Mouse (Mus musculus) liver, embryonic 15.5 days (tissue): ENCODE results near the gene Drd3. TPM values are rescaled to one million over a fixed set of nuclear protein-coding genes. Genes with fewer than 3 reads are reported as not detected.

Source experiments
- ATAC-seq: fragments of 200-750 bp; cut with Nextera tagmentation; 2 replicates; pipeline ENCODE4 v1.8.0; 2017; ENCODE audit warnings: moderate number of reproducible peaks, mild to moderate bottlenecking, moderate library complexity; ENCODE audit not compliant: insufficient read depth
- H3K27ac ChIP-seq: fragments of 300-500 bp; sonication (generic); replicated peaks from 2 replicates; pipeline ENCODE4 v1.5.1; 2015; ENCODE audit warnings: mild to moderate bottlenecking, inconsistent platforms
- H3K27me3 ChIP-seq: fragments of 300-500 bp; sonication (generic); 2 replicates; pipeline ENCODE4 v1.6.1; 2015; ENCODE audit warnings: mild to moderate bottlenecking, inconsistent platforms
- H3K36me3 ChIP-seq: fragments of 300-500 bp; sonication (generic); replicated peaks from 2 replicates; pipeline ENCODE4 v1.6.1; 2015; ENCODE audit warnings: moderate library complexity, mild to moderate bottlenecking, inconsistent platforms
- H3K4me1 ChIP-seq: fragments of 300-500 bp; sonication (generic); replicated peaks from 2 replicates; pipeline ENCODE4 v1.6.1; 2015; ENCODE audit warnings: inconsistent platforms
- H3K4me2 ChIP-seq: fragments of 300-500 bp; sonication (generic); 2 replicates; pipeline ENCODE4 v1.6.1; 2015; ENCODE audit warnings: moderate library complexity, mild to moderate bottlenecking, inconsistent platforms
- H3K4me3 ChIP-seq: fragments of 300-500 bp; sonication (generic); replicated peaks from 2 replicates; pipeline ENCODE4 v1.5.1; 2015; ENCODE audit warnings: mild to moderate bottlenecking, inconsistent platforms
- H3K9ac ChIP-seq: fragments of 300-500 bp; sonication (generic); 2 replicates; pipeline ENCODE4 v1.6.1; 2015; ENCODE audit warnings: moderate library complexity, mild to moderate bottlenecking, inconsistent platforms
- H3K9me3 ChIP-seq: fragments of 300-500 bp; sonication (generic); replicated peaks from 2 replicates; pipeline ENCODE4 v1.6.1; 2016; ENCODE audit warnings: inconsistent platforms
- WGBS: fragments of 180-500 bp; shearing (Covaris S2); methylation state at CpG from one replicate; pipeline ENCODE4 v1.1.7; 2015; ENCODE audit warnings: mixed read lengths; ENCODE audit not compliant: insufficient replicate concordance; 5-methylcytosine and 5-hydroxymethylcytosine counted together
- polyA plus RNA-seq: library from polyadenylated mRNA; unstranded; fragments of >200 nt; fragmentation: Nextera tagmentation; extraction: Ambion mirVana; gene quantifications from 2 replicates; pipeline ENCODE4 v1.2.1, GENCODE M21; 2015

Drd3 gene
- polyA plus RNA-seq, 1 experiment from 2014 or later, result not detected

DNA sequence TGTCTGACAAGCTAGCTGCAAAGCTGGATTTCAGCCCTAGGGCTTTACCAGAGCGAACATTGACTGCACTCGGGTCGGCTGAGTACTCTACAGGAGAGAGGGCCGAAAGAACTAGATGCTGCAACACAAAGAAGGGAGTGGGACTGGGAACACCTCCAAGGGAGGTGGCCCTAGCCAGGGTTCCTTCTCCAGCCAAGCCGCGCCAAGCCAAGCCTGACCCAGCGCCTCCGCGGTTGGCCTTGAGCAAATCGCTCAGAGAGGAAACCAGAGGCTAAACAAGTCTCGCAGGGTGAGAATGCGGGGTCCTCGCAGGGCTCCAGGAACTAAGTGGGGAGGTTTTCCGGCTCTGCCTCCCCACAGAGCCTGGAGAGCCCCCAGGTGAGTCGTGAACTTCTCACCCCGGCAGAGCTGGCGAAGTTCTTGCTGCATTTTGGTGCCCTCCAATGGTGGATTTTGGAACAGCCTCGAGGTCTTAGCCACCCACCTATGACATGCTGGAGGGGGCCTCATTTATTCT lies 48.0 kb downstream of the Drd3 start:
- no peaks in the 10 kb centered on the region for H3K4me1 ChIP-seq
- H3K9me3 ChIP-seq, result no peaks in the 10 kb centered on the region
- peak overlapping the region; percentile 61 for H3K4me2 ChIP-seq
- no peak for ATAC-seq
- no peak overlapping the region for H3K27ac ChIP-seq
- H3K27me3 ChIP-seq, result 0 out of 2 replicates have a peak, but pooled peaks cover 2% of the 10 kb centered on the region
- no peaks in the 10 kb centered on the region for H3K36me3 ChIP-seq
- H3K4me3 ChIP-seq, result peak overlapping the region; percentile 33
- H3K9ac ChIP-seq, result no peak overlapping the region
- 9% methylated on average over 18 of the region's 18 CpGs for WGBS

DNA sequence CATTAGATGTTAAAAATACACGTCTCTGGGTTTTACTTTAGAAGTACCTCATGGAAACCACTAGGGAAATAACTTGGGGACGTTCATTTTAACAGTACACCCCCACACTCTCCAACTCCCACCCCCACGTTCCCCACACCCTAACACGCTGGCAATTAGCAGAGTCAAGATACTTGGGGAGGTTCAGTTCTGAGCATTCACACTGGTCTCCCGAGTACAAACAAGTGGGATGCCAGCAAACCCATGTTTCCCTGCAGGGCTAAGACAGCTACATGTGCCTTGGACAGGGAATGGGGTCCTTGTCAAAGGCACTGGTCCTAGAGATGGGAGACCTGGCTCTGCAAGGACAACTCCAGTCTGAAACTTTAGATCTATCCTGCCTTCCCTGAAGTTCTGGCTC lies 48.6 kb downstream of the Drd3 start:
- Histone ChIP-seq H3K4me1 (no peaks in the 10 kb centered on the region), H3K36me3 (no peaks in the 10 kb centered on the region), H3K27me3 (0 out of 2 replicates have a peak, but pooled peaks cover 2% of the 10 kb centered on the region), H3K9ac (no peak overlapping the region), H3K9me3 (no peaks in the 10 kb centered on the region), H3K27ac (no peak overlapping the region), H3K4me2 (no peak overlapping the region), H3K4me3 (no peak overlapping the region)
- WGBS, result 34% methylated on average over 5 of the region's 5 CpGs
- no peak for ATAC-seq

DNA sequence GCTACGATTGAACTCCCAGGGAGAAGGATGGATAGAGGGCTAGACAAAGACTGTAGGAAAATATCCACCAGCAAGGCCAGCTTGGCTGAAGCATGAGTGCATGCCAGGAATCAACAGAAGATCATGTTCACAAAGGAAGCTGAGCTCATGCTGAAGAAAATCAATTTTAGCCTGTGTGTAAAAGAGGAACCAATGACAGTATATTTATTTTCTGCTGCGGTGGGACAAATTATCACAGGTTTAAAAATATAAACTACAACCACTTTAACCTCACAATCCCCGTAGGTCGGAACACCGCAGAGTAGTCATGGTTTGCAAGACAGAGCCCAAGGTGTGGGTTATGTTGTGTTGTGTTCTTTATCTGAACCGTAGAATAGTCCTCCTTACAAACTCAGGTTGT lies 50.5 kb downstream of the Drd3 start:
- H3K9me3 ChIP-seq, result no peaks in the 10 kb centered on the region
- H3K4me2 ChIP-seq, result no peak overlapping the region
- H3K36me3 ChIP-seq, result no peaks in the 10 kb centered on the region
- H3K27me3 ChIP-seq, result 0 out of 2 replicates have a peak, but pooled peaks cover 2% of the 10 kb centered on the region
- H3K4me3 ChIP-seq, result no peak overlapping the region
- no peak overlapping the region for H3K9ac ChIP-seq
- H3K27ac ChIP-seq, result no peak overlapping the region
- no peaks in the 10 kb centered on the region for H3K4me1 ChIP-seq
- ATAC-seq, result no peak
- WGBS, result 63% methylated on average over 6 of the region's 6 CpGs

DNA sequence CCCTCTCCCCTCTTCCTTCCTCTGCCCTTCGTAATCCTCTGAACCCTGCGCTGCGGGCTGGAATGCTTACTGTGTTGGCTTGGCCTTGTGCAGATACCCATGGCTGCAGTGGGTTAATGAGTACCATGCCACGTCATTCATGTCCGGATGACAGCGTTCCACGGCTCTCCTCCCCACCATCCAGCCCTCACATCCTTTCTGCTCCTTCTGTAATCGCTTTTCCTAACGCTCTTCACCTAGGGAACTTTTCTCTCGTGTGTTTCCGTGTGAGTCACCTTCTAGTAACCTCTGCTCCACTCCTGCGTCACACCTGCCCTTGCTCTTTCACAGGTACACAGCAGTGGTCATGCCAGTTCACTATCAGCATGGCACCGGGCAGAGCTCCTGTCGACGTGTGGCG lies 53.2 kb downstream of the Drd3 start:
- H3K4me2 ChIP-seq, result no peak overlapping the region
- H3K9me3 ChIP-seq, result no peaks in the 10 kb centered on the region
- ATAC-seq, result no peak
- H3K27me3 ChIP-seq, result no peaks in the 10 kb centered on the region
- H3K4me3 ChIP-seq, result no peak overlapping the region
- H3K27ac ChIP-seq, result no peak overlapping the region
- 63% methylated on average over 16 of the region's 16 CpGs for WGBS
- no peaks in the 10 kb centered on the region for H3K36me3 ChIP-seq
- H3K4me1 ChIP-seq, result no peaks in the 10 kb centered on the region
- no peak overlapping the region for H3K9ac ChIP-seq

DNA sequence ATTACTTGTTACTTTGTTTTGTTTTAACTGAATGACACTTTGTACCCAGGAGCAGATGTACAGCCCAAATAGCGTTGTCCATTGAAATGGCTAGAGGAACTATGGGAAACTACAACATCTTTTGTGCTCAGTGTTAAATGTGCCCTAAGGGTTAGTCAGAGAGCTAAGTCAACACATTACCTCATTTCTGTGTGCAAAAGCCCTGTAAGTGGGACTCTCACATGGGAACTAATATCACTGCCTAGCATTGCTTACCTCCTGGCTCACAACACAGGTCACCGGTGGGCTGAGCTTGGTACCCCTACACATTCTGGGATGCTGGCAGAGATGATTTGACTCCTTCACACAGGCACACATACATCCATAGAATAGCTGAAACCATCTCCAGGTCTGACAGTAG lies 55.6 kb downstream of the Drd3 start:
- no peak overlapping the region for H3K9ac ChIP-seq
- whole genome bisulfite sequencing, result 80% methylated on average over 2 of the region's 2 CpGs
- no peaks in the 10 kb centered on the region for H3K27me3 ChIP-seq

DNA sequence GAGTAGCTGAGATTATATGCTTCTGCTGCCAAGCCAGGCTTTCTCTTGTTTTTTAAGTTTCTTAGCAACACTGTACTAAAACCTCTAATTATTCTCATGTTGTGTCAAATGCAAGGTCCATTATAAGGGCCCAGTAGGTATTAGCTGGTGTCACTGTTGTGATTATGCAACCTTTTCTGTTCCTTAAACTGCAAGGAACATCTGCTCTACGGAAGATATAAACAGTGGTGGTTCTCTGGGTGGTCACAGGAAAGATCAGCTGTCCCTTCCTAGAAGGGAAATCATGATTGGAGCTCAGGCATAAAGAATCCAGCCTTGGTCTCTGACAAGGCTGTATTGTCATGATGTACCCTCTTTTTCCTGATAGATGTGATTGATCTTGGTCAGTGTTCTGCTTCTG lies 57.6 kb downstream of the Drd3 start:
- no peaks in the 10 kb centered on the region for H3K36me3 ChIP-seq
- 43% methylated on average over 1 of the region's 1 CpGs for WGBS

More for the DNA sequence above, 55.6 kb downstream of the Drd3 start:
- no peak overlapping the region for H3K4me3 ChIP-seq
- no peaks in the 10 kb centered on the region for H3K36me3 ChIP-seq
- H3K9me3 ChIP-seq, result no peaks in the 10 kb centered on the region
- H3K4me1 ChIP-seq, result no peaks in the 10 kb centered on the region
- no peak overlapping the region for H3K4me2 ChIP-seq
- H3K27ac ChIP-seq, result no peak overlapping the region
- ATAC-seq, result no peak

DNA sequence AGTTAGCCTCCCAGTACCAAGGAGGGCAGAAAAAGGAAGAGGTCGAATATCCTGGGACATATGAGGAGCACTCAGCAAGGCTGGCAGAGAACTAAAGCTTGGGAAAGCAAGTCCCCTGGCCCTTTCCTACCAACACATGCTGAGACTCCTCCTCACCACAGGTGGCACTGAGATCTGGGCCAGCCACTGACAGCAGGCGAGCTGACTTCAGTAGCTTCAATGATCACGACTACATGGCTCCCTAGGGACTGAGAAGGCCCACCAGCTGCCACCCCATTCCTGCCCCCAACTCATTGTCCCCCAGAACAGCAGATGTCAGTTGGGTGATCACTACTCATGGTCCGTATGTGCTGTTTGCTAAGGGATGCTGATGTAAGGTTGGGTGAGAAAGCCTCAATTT lies 60.8 kb downstream of the Drd3 start:
- no peaks in the 10 kb centered on the region for H3K27me3 ChIP-seq
- H3K4me2 ChIP-seq, result no peak overlapping the region
- H3K9me3 ChIP-seq, result no peaks in the 10 kb centered on the region
- no peak overlapping the region for H3K4me3 ChIP-seq
- H3K9ac ChIP-seq, result no peak overlapping the region
- no peaks in the 10 kb centered on the region for H3K4me1 ChIP-seq
- ATAC-seq, result no peak
- H3K36me3 ChIP-seq, result no peaks in the 10 kb centered on the region
- H3K27ac ChIP-seq, result no peak overlapping the region
- 41% methylated on average over 4 of the region's 4 CpGs for WGBS

More for the DNA sequence above, 57.6 kb downstream of the Drd3 start:
- Histone ChIP-seq H3K4me3 (no peak overlapping the region), H3K4me2 (no peak overlapping the region), H3K9me3 (no peaks in the 10 kb centered on the region), H3K9ac (no peak overlapping the region), H3K4me1 (no peaks in the 10 kb centered on the region), H3K27ac (no peak overlapping the region), H3K27me3 (no peaks in the 10 kb centered on the region)
- ATAC-seq, result no peak

DNA sequence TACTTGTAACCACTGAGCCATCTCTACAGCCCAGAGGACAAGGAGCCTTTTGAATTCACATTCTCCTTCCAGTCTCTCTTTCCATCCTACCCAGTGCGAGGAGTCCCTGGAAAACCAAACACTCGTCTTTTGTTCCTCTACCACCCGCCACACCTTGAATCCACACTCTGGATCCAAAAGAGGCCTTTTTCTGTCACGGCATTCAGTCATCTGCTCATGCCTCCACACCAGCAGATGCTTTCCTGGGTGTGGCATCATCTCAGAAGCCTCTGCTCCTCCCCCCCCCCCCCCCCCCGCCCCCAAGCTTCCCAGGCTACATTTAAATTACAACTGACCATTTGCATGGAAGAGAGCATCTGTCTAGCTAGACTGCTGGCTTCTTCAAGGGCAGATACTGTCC lies 62.5 kb downstream of the Drd3 start:
- no peak overlapping the region for H3K4me2 ChIP-seq
- no peaks in the 10 kb centered on the region for H3K27me3 ChIP-seq
- ATAC-seq, result no peak
- H3K27ac ChIP-seq, result no peak overlapping the region
- no peaks in the 10 kb centered on the region for H3K9me3 ChIP-seq
- no peaks in the 10 kb centered on the region for H3K4me1 ChIP-seq
- H3K4me3 ChIP-seq, result no peak overlapping the region
- WGBS, result 41% methylated on average over 5 of the region's 5 CpGs
- H3K36me3 ChIP-seq, result no peaks in the 10 kb centered on the region
- no peak overlapping the region for H3K9ac ChIP-seq

DNA sequence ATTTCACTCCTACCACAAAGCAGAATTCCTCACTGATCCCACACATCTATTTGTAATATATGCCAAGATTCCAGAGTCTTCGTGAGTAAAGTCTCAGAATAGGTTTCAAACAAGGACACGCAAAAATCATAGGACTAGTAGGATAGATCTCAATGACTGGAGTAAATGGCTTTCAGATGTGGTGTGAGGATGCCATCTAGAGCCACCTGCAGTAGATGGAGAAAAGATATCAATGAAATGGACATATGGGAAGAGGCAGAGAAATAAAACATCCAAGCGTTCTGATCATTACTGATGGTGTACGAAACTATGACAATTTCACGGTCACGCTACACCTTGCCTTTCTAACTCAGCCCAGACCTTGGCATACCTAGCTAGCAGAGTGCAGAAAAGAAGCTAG lies 64.6 kb downstream of the Drd3 start:
- Histone ChIP-seq H3K9me3 (no peaks in the 10 kb centered on the region), H3K4me2 (no peak overlapping the region), H3K9ac (no peak overlapping the region), H3K4me1 (no peaks in the 10 kb centered on the region), H3K4me3 (no peak overlapping the region), H3K36me3 (no peaks in the 10 kb centered on the region), H3K27ac (no peak overlapping the region), H3K27me3 (no peaks in the 10 kb centered on the region)
- 75% methylated on average over 6 of the region's 6 CpGs for WGBS
- no peak for ATAC-seq

DNA sequence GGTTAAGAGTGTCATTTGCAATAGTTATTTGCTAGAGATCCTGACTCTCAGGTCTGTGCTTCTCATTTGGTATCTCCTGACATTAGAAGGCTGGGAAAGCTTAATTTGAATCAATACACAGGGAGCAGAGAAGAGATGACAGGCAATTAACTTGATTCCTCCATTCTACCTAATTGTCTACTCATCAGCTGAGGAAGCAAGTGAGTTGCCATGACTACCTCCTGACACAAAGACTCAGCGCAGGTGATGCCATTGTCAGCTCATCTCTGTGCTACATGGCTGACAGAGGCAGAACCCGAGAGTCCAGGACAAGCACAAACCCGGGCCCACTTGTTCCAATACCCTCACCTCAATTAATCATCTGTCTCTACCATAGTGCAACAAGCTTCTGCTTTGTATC lies 73.7 kb downstream of the Drd3 start:
- Histone ChIP-seq H3K27me3 (no peaks in the 10 kb centered on the region), H3K4me3 (no peak overlapping the region), H3K4me2 (no peak overlapping the region), H3K4me1 (no peaks in the 10 kb centered on the region), H3K27ac (no peak overlapping the region), H3K36me3 (no peaks in the 10 kb centered on the region), H3K9me3 (no peaks in the 10 kb centered on the region), H3K9ac (no peak overlapping the region)
- 58% methylated on average over 3 of the region's 3 CpGs for WGBS
- no peak for ATAC-seq

DNA sequence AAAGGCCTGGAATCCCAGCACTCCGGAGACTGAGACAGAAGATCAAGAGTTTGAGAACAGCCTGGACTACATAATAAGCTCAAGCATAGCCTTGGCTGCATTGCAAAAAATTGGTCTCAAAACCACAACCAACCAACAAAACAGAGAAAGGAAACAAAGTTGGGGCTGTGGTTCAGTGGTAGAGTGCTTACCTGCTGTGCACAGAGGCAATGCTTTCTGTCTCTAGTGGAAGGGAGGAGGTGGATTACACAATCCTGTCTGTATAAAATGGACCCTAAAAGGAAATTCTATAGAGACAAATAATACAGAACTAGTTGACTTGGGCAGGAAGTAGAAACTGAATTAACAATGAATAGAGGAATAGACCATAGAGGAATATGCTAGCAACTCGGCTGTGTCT lies 78.1 kb downstream of the Drd3 start:
- Histone ChIP-seq H3K9ac (no peak overlapping the region), H3K27ac (no peak overlapping the region), H3K4me3 (no peak overlapping the region), H3K4me1 (no peaks in the 10 kb centered on the region), H3K9me3 (no peaks in the 10 kb centered on the region), H3K36me3 (no peaks in the 10 kb centered on the region), H3K4me2 (no peak overlapping the region), H3K27me3 (no peaks in the 10 kb centered on the region)
- WGBS, result 78% methylated on average over 2 of the region's 2 CpGs
- no peak for ATAC-seq

DNA sequence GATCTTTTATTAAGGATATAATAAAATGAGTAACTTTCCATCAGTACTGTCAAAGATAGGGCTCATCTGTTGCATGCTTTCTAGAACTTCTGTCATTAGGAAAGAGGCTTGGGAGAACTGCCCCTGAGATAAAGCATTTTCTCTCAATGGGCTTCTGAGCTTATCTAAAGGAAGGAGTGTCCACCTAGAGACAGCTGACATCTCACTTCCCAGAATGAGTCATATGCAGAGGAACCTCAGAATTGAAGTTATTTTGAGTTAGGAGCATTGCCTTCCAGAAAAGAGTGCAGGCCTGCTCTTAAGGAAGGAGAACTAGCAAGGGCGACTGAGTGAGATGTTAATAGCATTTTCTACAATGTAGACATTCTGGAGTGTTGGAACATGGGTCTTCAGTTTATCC lies 87.4 kb downstream of the Drd3 start:
- ATAC-seq, result no peak
- Histone ChIP-seq H3K27me3 (no peaks in the 10 kb centered on the region), H3K4me2 (no peak overlapping the region), H3K9ac (no peak overlapping the region), H3K4me3 (no peak overlapping the region), H3K4me1 (no peaks in the 10 kb centered on the region), H3K9me3 (no peaks in the 10 kb centered on the region), H3K36me3 (no peaks in the 10 kb centered on the region), H3K27ac (no peak overlapping the region)
- 46% methylated on average over 1 of the region's 1 CpGs for WGBS
